Mouse (Mus musculus) activated CD4-positive, CD25-positive, alpha-beta regulatory T cell, adult 4 months (primary cell): ENCODE results near the gene Gm49601. TPM values are rescaled to one million over a fixed set of nuclear protein-coding genes. Genes with fewer than 3 reads are reported as not detected.

ENCODE experiments used
- ATAC-seq: one replicate; pipeline ENCODE4 v1.8.0; 2017
- polyA plus RNA-seq, 2 experiments: library from polyadenylated mRNA; unstranded; fragments of 100-300 nt; shearing (Covaris generic); gene quantifications; one replicate each; pipeline ENCODE4 v1.2.1; 2017

Gm49601 gene
- polyA plus RNA-seq, 2 experiments from 2014 or later, result not detected

DNA sequence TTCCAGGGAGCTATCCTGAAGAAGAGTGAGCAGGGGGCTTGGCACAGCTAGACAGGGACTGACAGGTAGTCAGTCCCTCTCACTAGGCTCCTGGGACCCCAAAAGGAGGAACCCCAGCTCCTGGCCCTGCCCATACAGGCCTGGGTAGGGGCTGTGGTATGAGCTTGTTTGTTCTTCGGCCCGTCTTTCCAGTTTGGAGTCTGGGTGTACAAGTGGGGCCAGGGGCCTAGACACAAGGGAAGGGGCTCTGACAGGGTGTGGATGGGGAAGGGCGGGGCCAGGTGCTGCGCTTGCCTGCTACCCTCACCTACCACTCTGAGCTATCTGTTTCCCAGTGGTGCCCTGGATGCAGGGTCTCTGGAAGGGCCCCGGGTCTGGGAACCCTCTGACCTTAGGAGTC, 20.5 kb downstream of the Gm49601 start:
- no peak for ATAC-seq

DNA sequence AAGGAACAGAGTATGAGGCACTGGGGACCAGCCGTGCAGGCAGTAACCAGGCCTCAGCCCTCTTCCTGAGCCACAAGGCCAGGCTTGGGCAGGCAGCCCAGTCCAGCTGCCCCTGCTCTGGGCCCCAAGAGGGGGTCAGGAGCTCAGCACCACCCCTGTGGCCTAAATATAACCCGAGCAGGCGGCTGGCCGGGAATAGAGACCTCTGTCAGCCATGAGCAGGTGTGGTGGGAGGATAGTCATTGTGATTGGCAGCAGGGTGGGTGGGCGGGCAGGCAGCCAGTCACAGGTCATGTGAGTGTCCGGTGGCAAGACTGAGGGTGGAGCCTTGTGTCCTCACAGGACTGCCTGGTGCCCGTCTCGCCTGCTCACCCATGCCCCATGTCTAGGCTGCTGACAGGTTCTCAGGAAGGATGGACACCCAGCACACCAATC, 21.9 kb downstream of the Gm49601 start:
- no peak for ATAC-seq

DNA sequence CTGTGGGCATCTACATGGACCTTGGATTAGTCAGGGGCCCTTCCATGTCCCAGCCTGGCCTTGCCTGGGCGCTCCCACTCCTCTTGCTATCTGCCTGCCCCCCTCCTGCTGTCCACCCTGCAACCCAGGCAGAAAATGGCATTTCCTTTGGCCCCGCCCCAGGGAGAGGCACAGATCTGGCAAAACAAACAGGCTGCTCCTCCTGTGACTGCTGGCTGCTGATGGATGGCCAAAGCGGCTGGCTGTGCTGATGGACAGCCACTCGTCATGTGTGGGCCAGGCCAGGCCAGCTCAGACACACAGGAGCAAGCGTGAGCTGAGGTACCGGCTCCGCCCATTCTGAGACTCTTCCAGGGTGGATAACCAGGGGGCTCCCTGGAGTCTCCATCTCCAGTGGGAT, 24.8 kb downstream of the Gm49601 start:
- no peak for ATAC-seq

DNA sequence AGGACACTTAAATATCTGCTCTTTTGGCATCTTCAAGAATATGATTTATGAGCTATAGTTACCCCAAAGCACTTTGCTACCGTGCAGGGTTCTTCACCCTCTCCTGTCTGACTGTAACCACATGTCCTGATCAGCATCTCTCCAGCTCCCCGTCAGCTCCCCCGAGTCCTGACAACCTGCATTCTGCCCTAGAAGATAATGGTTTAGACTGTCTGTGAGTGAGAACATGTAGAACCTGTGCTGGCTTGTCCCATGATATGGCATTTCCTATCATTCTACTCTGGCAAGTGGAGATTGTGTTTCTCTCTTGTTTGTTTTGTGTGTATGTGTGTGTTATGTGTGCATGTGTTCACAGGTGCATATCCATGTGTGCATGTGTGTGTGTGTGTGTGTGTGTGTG, 28.2 kb downstream of the Gm49601 start:
- no peak for ATAC-seq

DNA sequence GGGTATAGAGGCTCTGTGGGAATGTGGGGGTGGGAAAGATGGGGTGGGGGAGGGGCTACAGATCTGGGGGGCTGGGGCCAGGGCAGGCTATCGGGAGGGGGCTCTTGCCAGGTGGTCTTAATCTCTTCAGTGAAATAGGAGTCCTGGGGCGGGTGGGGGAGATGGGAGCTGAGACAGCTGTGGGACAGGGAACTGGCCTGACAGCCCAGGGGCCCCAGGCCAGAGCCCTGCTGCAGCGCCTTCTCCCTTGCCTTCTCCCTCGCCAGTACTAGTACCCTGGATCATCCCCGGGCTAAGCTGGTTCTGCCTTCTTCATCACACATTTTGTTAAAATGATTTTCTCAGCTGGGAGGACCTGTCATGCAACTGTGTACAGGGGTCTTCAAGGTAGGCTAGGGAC, 30.0 kb downstream of the Gm49601 start:
- ATAC-seq, result no peak

DNA sequence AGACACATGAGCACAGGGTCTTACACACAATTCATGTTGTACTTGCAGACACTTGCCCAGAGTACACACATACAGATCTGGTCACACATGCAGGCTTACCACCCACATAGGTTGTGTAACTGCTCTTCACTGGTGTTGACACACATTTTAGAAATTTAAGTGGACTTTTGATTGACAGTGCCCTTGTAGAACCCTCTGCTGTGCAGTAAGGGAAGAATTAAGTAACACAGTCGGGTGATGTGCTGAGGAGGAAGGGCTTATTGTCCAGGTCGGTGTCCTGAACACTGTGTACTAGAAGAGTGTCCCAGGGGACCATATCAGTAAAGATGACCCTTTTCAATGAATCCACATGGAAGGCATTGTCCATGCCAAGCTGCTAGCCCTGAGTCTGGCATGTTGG, 32.3 kb downstream of the Gm49601 start:
- ATAC-seq, result no peak

DNA sequence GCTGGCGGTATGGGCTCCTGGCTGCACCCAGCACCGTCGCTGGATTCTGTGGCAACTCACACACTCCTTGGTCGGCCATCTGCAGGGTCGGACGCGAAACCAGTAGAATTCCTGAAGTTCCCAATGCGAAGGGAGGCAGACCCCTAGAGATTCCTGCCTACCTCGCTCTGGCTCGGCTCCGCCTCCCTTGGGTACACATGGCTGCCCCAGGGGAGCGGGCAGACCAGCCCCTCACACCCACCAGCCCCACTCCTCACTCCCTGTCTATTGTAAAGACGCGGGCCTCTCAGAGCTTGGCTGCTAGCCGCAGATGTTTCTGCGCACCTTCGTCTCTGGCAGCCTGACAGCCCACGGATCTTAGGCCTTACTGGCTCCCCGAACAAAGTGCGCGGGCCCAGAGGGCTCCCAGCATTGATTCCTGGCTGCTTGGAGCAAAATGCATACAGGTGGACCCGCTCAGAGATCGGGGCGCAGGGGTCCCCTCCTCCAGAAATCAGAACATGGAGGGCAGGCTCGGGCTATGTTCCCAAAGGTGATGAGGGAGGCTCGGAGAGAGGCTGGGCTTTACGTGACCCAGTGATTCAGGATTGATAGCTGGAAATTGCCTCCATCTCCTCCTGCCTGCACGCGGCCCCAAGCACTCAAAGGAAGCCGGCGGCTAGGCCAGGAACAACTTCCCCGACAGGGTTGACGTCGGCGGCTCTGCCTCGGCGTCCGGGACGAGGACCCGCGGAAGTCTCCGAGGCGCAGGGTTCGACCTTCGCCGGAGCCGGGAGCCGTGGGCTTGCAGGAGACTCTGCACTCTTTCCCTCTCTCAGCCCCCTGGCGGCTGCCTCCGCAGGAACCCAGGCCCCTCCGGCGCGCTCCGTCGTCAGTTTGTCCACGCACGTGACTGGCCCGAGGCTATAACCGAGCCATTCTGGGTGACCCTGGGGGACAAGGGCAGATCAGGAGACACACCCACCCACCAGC, 34.9 kb downstream of the Gm49601 start:
- no peak for ATAC-seq

DNA sequence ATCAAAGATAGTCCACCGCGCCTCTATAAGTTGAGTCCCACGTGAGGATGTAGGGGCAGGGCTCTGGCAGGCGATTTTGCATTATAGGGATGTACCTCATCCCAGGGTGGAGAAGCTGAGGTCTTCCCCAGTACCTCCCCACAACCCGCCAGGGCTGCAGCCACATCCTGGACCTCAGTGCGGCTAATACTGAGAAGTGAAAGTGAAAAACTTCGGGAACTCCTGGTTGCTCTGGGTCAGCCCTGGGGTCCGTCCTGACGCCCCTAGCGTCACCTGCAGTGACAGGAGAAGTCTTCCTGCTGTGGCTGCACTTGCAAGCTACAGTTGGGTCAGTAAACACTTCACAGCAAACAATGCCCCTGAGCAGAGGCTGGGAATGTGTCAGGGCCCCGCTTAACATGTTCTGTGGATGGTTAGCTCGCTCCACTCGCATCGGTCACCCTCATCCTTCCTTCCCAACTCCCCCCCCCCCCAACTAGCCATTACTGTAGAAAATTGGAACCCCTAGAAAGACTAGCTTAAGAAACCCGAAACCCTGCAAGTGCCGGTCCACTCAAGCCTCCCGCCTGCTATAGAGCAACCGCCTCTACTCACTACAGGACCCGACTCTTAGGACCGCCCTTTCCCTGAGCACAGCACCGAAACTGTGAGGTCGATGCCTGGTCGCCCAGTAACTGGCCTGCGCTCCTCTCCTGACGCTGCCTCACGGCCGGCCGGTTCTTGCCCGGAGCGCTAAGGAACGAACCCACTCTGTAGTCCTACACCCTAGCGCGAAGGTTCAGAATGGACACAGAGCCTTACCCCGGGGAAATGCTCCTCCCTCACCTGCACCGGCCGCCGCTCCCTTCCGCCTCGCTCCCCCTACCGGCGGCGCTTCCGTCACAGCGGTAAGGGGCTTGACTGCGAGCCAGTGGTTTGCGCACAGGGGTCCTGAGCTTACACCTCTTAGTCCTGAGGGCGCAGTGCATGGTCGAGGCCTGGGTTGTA, 36.1 kb downstream of the Gm49601 start, which contains the start of gene Tbx1:
Tbx1 (minus strand) TSS at position 868 of the 987 bp plus-strand sequence.
- peak; percentile 78 for ATAC-seq

DNA sequence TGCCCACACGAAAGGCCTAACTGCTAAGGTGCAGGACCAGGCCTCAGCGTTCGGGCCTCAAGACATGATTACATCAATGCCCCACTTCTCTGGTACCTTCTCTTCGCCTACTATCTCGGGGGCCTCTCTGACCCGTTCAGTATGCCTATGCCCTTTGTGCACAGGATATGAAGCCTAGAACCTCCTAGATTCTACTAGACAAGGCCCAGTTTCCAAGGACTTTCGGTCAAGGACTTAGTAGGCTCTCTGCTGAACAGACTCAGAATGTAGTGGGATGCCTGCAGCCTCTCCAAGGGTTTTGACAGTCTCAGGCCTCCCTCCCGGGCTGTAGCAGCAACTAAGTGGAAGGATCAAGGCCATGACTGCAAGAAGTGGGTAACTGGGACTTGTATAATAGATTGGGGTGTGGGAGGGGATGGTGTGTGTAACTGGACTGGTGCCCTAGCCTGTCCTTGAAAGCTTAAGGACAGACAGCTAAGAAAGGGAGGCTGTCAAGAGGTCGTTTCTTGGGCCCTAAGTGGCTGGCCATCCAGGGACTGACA, 37.1 kb downstream of the Gm49601 start:
- ATAC-seq, result no peak

DNA sequence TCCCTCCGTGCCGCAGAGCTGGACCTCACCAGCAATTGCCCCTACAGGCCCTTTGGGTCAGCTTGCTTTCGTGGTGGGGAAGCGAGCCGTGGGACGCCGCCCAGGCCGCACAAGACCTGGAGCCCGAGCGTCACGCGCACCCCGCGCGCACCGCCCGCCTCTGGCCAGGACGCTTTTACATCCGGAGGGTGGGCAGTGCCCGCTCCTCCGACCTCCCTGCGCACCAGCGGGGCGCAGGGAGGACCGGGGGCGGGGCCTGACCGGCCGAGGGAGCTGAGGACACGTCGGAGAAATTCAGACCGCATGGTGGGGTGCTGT, 37.5 kb downstream of the Gm49601 start:
- no peak for ATAC-seq

DNA sequence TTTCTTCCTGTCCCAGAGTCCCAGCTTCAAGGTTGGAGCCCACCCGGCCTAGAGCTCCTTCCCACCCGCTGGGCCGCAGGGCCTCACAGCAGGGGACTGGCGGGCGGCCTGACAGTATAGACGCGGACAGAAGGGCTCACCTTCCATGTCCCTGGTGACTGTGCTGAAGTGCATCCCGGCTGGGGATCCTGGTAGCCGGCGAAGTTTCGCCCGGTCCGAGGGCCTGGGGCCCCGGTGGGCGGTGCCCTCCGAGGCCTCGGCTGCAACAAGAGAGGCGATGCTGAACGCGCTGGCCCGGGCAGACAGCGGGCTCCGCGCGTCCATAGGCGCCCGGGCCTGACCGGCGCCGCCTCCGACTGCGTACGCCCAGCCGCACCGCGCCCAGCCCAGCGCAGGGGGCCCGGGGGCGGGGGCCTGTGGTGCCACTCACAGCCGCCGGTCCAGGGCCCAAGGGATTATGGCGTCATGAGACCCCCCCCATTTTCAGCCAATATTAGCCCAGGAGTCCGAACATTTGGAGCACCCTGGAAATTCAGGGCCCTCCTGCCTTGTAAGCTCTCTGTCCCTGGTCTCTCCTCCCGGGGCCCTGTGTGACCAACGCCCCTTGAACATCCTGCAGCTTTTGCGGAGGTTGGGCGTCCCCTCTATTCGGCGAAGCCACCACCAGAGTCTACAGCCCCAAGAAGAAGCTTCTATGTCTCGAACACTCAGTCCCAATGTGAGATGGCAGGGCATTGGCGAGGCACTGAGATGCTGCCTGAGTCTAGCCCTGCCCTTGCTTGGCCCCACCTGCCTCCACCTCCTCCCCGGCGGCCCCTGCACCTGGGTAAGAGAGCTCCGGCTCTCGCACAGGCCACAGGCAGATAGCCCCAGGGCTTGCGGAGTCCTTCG, 38.1 kb downstream of the Gm49601 start:
- ATAC-seq, result no peak

DNA sequence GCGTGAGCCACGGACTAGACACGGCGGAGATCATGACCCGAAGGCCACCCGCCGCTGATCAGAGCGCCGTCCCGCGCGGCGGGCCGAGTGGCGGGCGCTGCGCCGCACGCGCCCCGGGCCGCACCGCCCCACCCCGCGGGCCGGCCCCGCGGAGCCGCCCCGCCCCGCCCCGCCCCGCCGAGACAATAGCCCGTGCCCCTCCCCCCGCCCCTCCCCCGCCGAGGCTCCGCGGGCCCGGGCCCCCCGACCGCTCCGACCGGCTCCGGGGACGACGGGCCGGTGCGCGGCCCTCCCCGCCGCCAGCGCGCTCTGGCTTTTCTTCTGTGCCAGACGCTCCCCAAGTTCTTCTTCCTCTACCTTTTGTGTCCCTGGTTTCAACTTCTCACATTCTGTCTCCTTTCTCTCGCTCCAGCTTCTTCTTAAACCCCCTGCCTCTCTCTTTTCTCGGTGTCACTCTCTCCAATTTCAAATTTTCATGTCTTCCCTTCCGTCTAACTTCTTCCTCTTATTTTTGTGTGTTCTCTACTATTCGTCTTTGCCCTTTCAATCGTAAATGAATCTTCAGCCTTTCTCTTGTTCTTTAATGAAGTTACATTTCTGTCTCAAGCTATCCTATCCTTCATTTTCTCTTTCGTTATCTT, 39.2 kb downstream of the Gm49601 start:
- ATAC-seq, result no peak

DNA sequence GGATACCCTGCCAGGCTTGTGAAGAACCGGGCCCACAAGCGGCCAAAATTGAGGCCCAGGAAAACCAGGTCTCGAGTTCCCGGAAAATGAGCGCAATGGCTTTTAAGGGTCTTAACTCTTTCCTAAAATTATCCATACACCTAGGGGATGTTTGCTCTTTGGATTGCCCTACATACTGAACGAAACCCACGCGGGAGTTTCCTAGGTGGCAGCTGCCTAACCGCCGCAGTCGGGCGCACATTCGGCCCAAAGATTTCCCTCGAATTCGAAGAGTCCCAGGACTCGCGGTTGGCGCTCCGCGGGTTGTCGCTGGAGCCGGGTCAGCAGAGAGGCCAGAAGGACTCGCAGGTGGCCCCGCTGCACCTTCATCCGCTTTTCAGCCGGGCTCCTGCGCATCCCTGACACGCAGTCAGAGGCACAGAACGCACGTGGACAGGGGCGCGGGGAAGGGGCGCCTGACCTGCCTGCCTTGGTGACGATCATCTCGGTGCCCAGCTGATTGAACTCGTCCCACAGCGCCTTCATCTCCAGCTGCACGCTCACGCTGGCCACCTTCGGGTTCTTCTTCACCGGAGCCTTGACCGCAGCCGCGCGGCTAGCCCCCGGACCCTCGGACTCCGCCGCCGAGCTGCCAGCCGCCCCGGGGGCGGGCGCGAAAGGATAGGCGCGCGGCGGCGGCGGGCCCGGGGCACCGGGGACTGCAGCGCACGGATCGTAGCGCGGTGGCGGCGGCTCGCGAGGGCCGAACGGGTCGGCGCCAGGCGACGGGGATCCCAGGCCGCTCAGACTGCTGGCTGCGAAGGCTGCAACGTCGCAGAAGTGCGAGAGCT, 39.9 kb downstream of the Gm49601 start:
- ATAC-seq, result no peak

DNA sequence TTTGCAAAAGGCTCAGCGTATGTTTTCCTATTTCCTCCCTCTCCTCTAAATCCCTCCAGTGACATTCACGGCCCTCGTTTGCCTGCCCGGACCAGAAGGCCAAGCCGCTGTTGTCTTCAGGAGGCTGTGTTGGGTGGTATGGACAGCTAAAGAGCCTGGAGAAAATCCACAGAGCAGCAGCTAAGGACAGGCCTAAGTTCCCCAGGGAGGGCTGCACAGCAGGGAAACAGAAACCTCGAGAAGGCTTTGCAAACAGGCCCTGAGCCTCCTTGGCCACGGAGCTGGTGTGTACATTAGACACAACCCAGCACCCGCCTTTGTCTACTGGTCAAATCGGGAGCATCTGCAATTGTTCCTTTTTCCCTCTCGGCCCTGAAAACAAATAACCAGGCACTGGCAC, 40.6 kb downstream of the Gm49601 start:
- ATAC-seq, result no peak

DNA sequence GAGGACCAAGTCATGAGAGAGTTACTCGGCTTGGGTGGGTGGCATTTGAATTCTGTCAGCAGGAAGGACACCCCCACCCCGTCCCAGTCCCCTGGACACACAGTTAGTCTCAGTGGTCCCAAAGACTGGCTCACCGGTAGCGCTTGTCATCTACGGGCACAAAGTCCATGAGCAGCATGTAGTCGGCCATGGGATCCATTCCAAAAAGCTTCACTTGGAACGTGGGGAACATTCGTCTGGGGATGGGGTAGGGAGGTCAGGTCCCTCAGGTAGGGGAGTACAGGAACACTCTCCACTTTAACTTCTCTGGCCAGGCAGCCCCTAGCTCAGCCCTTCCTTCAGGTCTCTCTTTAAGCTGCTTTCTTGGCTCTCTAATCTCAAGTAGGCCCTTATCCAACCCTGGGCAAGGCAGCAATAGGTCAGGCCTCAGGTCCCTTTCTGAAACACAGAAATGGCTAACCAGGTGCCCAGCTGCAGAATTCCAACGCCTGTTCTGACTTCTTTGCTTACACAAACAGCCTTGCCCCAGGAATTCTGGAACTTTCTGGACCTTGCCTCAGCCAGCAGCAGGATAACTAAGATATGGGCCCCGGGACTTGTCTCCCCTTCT, 41.2 kb downstream of the Gm49601 start:
- ATAC-seq, result no peak

DNA sequence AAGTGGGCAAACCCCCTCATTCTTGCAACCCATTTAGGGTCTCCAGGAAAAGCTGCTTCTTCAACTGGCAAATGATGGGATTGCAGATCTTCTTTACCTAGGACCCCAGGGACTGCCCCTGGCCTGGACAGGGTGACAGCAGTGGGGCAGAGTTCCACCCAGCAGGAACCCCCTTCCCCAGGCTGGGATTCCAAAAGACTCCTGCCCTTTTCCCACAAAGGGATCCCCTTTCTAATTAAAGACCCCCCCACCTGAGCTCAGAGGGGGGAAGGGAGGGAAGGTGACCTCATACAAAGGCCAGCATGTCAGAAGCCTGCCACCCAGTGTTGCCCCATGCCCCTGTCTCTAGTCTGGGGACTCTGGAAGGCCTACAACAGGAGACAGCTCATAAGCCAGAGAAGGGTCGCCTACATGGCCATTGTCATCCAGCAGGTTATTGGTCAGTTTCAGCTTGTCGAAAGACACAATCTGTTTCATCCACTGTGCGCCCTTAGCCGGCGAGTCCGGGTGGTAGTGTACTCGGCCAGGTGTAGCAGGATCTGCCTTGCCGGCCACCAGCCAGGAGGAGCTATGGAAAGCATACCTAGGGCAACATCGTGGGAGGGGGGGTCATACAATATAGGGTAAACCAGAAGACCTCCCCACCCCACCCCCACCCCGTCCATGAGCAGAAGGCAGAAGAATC, 42.4 kb downstream of the Gm49601 start:
- no peak for ATAC-seq

DNA sequence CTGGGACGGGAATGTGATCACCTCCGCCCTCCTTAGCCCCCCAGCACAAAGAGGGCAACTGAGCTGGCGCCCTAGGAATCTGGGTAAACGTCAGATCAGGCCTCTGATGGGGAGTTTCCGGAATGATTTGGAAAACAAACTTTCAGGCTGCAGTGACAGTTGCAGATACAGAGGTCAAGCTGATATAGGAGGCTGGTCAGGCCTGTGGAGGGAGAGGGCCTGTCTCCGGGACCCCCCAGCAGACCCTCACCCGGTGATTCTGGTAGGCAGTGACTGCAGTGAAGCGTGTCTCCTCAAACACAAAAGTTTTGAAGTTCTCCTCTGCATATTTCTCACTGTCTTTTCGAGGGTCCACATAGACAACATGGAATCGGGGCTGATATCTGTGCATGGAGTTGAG, 43.1 kb downstream of the Gm49601 start:
- no peak for ATAC-seq

DNA sequence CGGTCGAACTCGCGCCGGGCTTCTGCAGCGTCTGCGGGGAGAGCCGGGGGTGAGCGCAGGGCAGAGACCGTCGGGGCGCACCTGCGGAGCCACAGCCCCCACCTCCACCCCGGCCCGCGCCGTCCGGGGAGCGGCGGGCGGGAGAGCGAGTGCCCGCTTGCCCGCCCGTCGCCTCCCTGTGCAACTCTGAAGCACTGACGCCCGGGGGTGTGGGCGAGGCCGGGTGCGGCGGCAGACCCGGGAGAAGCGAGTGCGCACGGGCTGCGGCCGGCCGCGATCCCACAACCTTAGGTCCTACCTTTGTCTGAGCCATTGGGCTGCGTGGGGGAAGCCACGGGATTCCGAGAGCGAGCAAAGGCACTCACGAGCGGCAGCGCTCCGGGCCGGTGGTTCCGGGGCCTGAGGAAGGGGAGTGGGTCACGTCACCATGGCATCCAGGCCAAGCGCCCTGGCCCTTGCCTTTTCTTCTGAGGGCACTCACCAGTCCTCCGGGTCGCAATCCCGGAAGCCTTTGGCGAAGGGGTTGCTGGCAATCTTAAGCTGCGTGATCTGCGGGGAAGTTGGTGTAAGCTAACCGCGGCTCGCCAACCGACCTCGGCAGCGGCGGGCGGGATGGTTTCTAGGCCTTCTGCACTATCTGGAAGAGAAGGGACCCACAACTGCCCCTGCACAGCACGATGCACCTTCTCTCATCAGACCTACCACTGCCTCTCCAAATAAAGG, 43.6 kb downstream of the Gm49601 start:
- ATAC-seq, result no peak
